Mouse (Mus musculus) heart, embryonic 13.5 days (tissue): ENCODE results near the gene Spop. TPM values are rescaled to one million over a fixed set of nuclear protein-coding genes. Genes with fewer than 3 reads are reported as not detected.

Source experiments
- ATAC-seq: fragments of 200-750 bp; cut with Nextera tagmentation; 2 replicates; pipeline ENCODE4 v1.8.0; 2017; ENCODE audit warnings: moderate TSS enrichment; ENCODE audit not compliant: insufficient number of reproducible peaks, low FRiP score, low TSS enrichment; ENCODE audit errors: extremely low read depth
- H3K27ac ChIP-seq: fragments of 300-500 bp; sonication (generic); replicated peaks from 2 replicates; pipeline ENCODE4 v1.5.1; 2015; ENCODE audit warnings: moderate library complexity, mild to moderate bottlenecking, inconsistent platforms
- H3K27me3 ChIP-seq: fragments of 300-500 bp; sonication (generic); replicated peaks from 2 replicates; pipeline ENCODE4 v1.6.1; 2015; ENCODE audit warnings: mild to moderate bottlenecking, inconsistent platforms
- H3K36me3 ChIP-seq: fragments of 300-500 bp; sonication (generic); 2 replicates; pipeline ENCODE4 v1.6.1; 2015; ENCODE audit warnings: mild to moderate bottlenecking, inconsistent platforms
- H3K4me1 ChIP-seq: fragments of 300-500 bp; sonication (generic); 2 replicates; pipeline ENCODE4 v1.6.1; 2015; ENCODE audit warnings: inconsistent platforms
- H3K4me2 ChIP-seq: fragments of 300-500 bp; sonication (generic); 2 replicates; pipeline ENCODE4 v1.6.1; 2015; ENCODE audit warnings: inconsistent platforms, mild to moderate bottlenecking, moderate library complexity
- H3K4me3 ChIP-seq: fragments of 300-500 bp; sonication (generic); 2 replicates; pipeline ENCODE4 v1.5.1; 2015; ENCODE audit warnings: moderate library complexity, mild to moderate bottlenecking, inconsistent platforms
- H3K9ac ChIP-seq: fragments of 300-500 bp; sonication (generic); 2 replicates; pipeline ENCODE4 v1.6.1; 2015; ENCODE audit warnings: inconsistent platforms, mild to moderate bottlenecking, moderate library complexity
- H3K9me3 ChIP-seq: fragments of 300-500 bp; sonication (generic); 2 replicates; pipeline ENCODE4 v1.6.1; 2016; ENCODE audit warnings: inconsistent platforms
- WGBS: fragments of 180-500 bp; shearing (Covaris S2); methylation state at CpG from one replicate; pipeline ENCODE4 v1.1.7; 2015; ENCODE audit warnings: mixed read lengths; 5-methylcytosine and 5-hydroxymethylcytosine counted together
- polyA plus RNA-seq: library from polyadenylated mRNA; unstranded; fragments of >200 nt; fragmentation: Nextera tagmentation; extraction: Ambion mirVana; gene quantifications from 2 replicates; pipeline ENCODE4 v1.2.1, GENCODE M21; 2015

Gene Spop
- 97.8 and 105 TPM in 2 replicates for polyA plus RNA-seq

DNA sequence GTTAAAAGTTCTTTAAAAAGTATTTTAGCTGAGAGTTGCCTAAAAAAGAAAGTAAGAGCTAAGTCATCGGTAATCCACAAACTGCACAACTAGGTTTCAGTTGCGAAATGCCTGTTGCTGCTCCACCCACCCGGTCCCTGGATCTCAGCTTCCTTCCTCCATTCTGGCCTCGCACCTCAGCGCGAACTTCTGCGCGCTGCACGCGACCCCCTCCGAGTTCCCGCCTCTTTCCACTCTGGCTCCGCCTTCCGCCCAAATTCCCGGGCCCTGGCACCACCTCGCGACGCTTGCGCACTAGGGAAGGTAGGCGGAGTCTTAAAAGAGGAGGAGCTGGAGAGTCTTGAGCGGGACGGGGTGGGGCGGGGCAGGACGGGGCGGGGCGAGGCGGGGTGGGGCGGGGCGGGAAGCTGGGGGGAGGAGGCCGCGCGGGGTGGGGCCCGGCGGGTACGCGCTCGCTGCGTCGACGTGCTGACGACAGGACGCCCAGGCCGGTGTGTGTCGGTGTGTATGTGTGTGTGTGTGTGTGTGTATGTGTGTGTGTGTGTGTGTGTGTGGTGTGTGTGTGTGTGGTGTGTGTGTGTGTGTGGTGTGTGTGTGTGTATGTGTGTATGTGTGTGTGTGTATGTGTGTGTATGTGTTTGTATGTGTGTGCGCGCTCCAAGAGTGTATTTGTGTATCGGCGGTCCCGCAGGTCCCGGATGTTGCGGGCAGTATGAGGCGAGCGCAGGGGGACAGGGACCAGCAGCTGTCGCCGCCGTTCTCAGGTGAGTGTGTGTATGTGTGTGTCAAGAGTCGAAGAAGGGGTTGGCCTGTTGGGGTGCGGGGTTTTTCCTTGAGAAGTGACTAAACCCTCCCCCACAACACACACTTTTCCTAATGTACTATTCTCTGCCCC lies at the start of gene Spop:
Spop (plus strand) TSS at position 440 of the 895 bp plus-strand sequence.
- H3K9ac ChIP-seq, result peak within 1 kb of the TSS; percentile 82
- H3K4me1 ChIP-seq, result peaks cover 24% of the 10 kb centered on the region
- peak; percentile 85 for ATAC-seq
- H3K9me3 ChIP-seq, result no peaks in the 10 kb centered on the region
- peak within 1 kb of the TSS; percentile 71 for H3K4me3 ChIP-seq
- H3K27ac ChIP-seq, result peak within 1 kb of the TSS; percentile 97
- H3K27me3 ChIP-seq, result no peaks in the 10 kb centered on the region
- 2% methylated on average over 43 of the region's 58 CpGs for WGBS
- peak within 1 kb of the TSS; percentile 77 for H3K4me2 ChIP-seq
- peaks cover 6% of the 10 kb centered on the region; the same call in 1 of the 2 replicates for H3K36me3 ChIP-seq

DNA sequence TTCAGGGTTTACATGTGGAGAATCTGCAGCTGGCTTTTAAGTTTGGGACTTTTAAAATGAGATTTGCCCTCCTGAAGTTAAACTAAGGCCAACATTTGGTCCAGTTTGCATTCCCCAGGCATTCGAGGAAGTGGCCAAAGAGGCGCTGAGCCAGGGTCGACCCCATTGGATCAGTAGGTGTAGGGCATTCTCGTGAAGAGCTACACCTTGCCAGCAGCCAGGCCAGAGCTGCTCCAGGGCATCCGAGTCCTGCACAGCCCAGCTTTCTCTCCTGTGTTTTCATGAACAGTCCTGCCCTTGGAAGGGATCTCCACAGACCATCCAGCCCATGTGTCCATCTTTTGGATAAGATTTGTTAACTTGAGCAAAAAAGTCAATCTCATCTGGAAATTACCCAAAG lies 49.5 kb upstream of the Spop start:
- no peak for ATAC-seq
- 81% methylated on average over 5 of the region's 5 CpGs for WGBS

DNA sequence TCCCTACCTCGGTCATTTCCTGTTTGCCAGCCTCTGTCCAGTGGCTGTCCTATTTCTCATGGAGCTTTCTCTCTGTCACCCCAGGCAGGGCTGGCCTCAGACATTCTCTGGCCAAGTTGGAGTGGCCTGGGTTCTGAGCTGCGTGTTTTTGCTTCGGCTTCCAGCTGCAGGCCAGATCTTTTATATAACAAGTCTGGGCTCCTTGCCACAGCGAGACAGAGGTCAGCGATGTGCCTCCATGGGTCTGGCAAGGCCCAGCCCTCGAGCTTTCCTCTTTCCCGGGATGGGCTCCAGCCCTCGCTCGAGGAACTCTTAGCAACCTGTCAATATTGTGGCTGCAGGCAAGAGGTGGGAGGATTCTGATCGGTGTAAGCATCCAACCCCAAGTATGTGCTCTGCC lies 48.3 kb upstream of the Spop start:
- Histone ChIP-seq H3K9ac (0 out of 2 replicates have a peak overlapping the region, but pooled peaks have one; percentile 5), H3K27ac (peak overlapping the region; percentile 70), H3K36me3 (peaks cover 2% of the 10 kb centered on the region; the same call in 1 of the 2 replicates), H3K4me1 (peaks cover 35% of the 10 kb centered on the region), H3K4me2 (no peak overlapping the region), H3K27me3 (no peaks in the 10 kb centered on the region), H3K9me3 (no peaks in the 10 kb centered on the region), H3K4me3 (no peak overlapping the region)
- 52% methylated on average over 10 of the region's 10 CpGs for WGBS
- no peak for ATAC-seq

More for the DNA sequence above, 49.5 kb upstream of the Spop start:
- H3K36me3 ChIP-seq, result no peaks in the 10 kb centered on the region
- H3K9ac ChIP-seq, result no peak overlapping the region
- H3K27me3 ChIP-seq, result no peaks in the 10 kb centered on the region
- peaks cover 26% of the 10 kb centered on the region for H3K4me1 ChIP-seq
- no peak overlapping the region for H3K4me3 ChIP-seq
- no peak overlapping the region for H3K4me2 ChIP-seq
- H3K9me3 ChIP-seq, result no peaks in the 10 kb centered on the region
- no peak overlapping the region for H3K27ac ChIP-seq

DNA sequence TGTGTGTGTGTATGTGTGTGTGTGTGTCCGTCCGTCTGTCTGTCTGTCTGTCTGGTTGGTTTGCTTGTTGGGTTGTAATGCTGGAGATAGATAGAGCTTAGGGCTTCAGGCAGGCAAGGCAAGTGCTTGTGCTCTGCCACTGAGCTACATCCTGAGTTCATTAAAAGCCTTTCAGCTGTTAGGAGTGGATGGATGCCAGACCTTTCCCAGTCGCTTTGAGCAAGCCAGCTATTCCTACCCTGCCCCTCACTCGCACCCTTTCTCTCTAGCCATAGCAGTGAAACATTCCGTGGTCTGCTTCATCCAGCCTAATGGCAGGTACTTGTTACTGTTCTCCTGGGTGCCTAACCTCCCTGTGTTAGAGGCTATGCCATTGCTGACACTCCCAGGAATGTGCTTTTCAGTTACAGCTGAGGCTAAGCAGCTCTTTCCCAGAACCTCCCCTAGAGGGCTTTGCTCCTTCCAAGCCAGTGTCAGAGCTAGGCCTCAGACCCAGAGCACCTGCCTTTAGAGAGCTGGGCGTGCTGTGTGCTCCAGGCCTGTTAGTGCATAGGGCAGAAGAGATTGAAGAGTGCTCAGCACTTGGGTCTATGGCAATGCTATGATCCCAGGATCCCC lies 47.5 kb upstream of the Spop start:
- Histone ChIP-seq H3K9me3 (no peaks in the 10 kb centered on the region), H3K36me3 (peaks cover 3% of the 10 kb centered on the region; the same call in 1 of the 2 replicates), H3K4me3 (no peak overlapping the region), H3K27ac (peak overlapping the region; percentile 70), H3K27me3 (no peaks in the 10 kb centered on the region), H3K4me2 (no peak overlapping the region; the same call in 1 of the 2 replicates), H3K4me1 (peaks cover 35% of the 10 kb centered on the region), H3K9ac (0 out of 2 replicates have a peak overlapping the region, but pooled peaks have one; percentile 5)
- 67% methylated on average over 6 of the region's 6 CpGs for WGBS
- no peak for ATAC-seq

DNA sequence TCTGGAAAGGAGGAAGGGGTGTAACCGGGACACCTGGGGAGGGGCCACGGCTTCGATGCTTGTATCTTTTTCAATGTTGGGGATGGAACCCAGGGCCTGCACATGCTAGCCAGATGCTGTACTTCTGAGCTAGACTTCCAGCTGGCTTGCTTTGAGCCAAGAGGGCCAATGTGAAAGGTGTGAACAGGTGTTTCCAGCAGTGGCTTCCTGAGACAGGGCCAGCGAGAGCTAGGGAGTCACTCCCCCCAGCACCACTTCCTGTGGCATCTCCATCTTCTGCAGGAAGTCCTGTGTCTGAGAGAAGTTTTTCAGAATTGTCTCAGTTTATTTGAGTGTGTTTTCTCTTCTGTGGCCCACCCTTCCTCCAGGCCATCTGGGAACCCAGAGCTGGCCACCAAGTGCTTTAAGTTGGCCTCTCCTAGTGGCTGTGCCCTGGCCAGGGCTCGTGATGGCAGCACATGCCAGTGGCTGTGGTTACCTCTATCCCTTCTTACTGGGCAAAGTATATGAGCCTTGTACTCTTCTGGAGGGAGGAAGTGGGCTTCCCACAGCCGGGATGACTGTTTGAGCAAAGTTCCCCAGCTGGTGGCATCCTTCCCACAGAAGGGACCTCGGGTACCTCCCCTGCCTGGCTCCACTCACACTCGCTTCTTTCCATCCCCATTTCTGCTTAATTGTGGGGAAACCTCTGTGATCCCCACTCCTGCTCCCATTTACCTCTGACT lies 46.7 kb upstream of the Spop start:
- Histone ChIP-seq H3K27me3 (no peaks in the 10 kb centered on the region), H3K36me3 (peaks cover 9% of the 10 kb centered on the region), H3K4me3 (no peak overlapping the region), H3K27ac (no peak overlapping the region), H3K9ac (no peak overlapping the region), H3K4me2 (no peak overlapping the region), H3K4me1 (peaks cover 35% of the 10 kb centered on the region), H3K9me3 (no peaks in the 10 kb centered on the region)
- WGBS, result 75% methylated on average over 8 of the region's 8 CpGs
- no peak for ATAC-seq

DNA sequence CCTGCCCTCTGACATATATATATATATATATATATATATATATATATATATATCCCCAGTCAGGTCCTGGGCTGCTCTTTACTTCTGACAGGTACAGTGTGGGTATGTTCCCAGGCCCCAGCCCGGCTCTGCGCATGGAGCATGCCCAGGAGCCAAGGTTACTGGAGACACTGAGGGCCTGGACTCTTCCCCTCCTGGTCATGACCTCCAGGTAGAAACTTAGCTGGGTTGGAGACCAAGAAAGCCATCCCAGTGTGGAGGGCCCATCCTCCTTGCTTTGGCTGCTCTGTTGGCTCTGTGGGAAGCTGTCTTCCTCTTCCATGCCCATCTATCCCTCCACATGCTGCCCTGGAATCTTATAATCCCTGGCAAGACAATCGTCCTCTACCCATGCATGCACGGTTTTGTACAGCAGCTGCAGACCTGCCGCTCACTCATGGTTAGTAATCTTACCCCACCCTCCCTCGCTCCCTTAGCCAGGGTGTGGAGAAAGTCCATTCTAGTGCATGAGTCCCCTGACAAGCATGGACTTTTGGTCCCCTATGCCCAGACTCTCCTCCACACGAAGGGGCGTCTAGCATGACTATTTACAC lies 45.6 kb upstream of the Spop start:
- Histone ChIP-seq H3K4me2 (no peak overlapping the region), H3K4me3 (no peak overlapping the region), H3K9ac (no peak overlapping the region), H3K4me1 (peaks cover 35% of the 10 kb centered on the region), H3K36me3 (peaks cover 19% of the 10 kb centered on the region), H3K27me3 (no peaks in the 10 kb centered on the region), H3K9me3 (no peaks in the 10 kb centered on the region), H3K27ac (no peak overlapping the region)
- WGBS, result 91% methylated on average over 8 of the region's 8 CpGs
- ATAC-seq, result no peak

DNA sequence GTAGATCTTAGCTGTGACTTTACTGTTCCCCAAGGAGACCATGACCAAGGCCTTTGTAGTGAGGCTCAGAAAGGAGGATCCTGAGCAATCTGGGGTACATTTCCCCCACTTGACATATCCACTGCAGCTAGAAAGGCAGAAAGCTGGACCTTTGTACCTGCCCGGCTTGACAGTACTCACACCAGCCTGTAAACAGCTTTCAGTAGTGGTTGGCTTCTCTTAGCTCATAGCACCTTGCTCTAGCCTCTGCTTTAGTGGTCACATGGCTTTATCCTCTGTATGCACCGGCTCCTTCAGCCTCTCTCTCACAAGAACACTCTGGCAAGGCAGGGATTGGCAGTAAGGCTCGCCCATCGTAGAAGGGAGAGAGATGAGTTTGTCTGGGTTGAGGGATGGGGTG lies 45.0 kb upstream of the Spop start:
- H3K9ac ChIP-seq, result no peak overlapping the region
- H3K27ac ChIP-seq, result no peak overlapping the region
- peaks cover 25% of the 10 kb centered on the region for H3K36me3 ChIP-seq
- no peak for ATAC-seq
- no peak overlapping the region for H3K4me3 ChIP-seq
- H3K4me2 ChIP-seq, result no peak overlapping the region
- 88% methylated on average over 4 of the region's 4 CpGs for WGBS
- no peaks in the 10 kb centered on the region for H3K27me3 ChIP-seq
- H3K4me1 ChIP-seq, result peaks cover 35% of the 10 kb centered on the region
- H3K9me3 ChIP-seq, result no peaks in the 10 kb centered on the region

DNA sequence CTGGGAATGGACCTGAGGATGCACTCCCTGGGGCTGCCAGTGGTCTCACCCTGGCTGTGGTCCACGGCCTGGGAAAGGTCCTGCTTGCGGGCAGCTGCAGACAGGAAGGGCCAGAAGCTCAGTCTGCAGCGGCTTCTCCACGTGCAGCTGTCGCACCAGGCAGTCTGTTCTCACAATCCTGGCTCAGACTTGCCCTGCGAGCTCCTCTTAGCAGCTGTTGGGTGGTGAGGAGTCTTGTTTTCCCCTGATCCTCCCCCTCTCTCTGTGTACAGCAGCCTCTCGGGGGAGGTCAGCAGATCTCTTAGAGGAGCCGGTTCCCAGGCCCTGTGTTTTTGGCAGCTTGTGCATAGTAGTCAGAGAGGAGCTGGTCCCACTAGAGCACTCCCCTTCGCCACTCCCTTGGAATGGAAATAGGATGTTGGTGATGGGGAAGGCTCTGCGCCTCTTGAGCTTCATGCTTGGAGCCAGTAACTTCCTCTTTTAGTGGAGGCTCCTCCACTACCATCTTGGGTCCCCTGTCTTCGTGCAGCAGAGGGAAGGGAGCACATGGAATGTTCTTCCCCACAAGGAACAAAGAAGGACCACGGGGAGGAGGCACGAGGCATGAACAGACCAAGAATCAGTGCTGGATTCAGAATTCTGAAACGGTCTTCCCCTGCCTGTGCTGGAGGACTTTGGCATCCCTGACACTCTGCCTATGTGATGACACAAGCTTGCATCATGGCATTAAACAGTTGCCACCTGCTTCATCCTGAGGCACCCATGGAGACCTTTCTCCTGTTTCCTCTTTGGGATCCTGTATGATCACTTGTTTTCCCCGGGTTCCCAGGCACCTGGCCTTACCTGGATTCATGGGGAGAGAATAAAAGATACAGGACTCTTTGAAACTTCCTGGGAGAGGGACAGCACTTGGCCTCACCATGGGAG lies 43.7 kb upstream of the Spop start:
- no peak overlapping the region for H3K4me3 ChIP-seq
- peaks cover 29% of the 10 kb centered on the region for H3K4me1 ChIP-seq
- ATAC-seq, result no peak
- 67% methylated on average over 15 of the region's 15 CpGs for WGBS
- H3K36me3 ChIP-seq, result peaks cover 32% of the 10 kb centered on the region
- no peaks in the 10 kb centered on the region for H3K9me3 ChIP-seq
- no peak overlapping the region for H3K9ac ChIP-seq
- 0 out of 2 replicates have a peak overlapping the region, but pooled peaks have one; percentile 6 for H3K27ac ChIP-seq
- H3K27me3 ChIP-seq, result no peaks in the 10 kb centered on the region
- no peak overlapping the region for H3K4me2 ChIP-seq

DNA sequence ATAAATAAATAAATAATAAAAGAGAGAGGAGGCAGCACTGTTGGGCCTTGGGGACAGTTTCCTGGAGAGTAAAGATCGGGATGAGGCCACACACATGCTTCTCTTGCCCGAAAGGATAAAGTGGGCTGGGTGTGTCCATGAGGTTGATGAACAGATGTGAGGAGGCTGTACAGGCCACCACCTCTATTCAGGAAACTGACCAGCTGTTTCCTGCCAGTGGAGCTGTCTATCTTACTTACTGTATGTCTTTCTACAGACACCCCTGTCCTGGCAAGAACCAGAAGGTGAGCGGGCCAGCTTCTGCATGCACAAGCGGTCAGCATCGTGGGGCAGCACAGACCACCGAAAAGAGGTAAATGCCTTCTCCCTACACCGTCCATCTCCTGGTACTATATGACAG lies 42.7 kb upstream of the Spop start:
- no peak for ATAC-seq
- Histone ChIP-seq H3K4me3 (no peak overlapping the region), H3K36me3 (peaks cover 41% of the 10 kb centered on the region), H3K9me3 (no peaks in the 10 kb centered on the region), H3K9ac (no peak overlapping the region), H3K27ac (no peak overlapping the region), H3K27me3 (no peaks in the 10 kb centered on the region), H3K4me2 (no peak overlapping the region), H3K4me1 (peaks cover 19% of the 10 kb centered on the region)
- WGBS, result 85% methylated on average over 7 of the region's 7 CpGs

DNA sequence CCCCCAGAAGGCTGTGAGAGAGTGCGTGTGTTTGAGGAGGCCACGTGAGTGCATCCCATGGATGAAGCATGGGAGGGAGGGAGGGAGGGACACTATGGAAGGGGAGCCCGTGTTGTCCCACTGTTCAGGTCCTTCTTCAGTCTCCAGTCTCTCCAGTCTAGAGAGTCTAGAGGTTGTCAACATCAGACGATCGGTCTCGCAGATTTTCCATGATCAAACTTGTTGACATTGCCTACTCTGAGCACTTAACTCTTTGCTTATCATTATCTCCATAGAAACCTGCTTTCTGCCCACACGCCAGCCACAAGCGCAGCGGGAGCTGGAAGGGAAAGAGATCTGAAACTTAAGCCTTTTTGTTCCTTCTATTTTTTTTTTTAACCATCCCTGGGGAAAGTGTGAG lies 35.0 kb upstream of the Spop start:
- H3K4me2 ChIP-seq, result peak overlapping the region; percentile 12; the same call in 1 of the 2 replicates

More for the DNA sequence above, 35.0 kb upstream of the Spop start:
- Histone ChIP-seq H3K36me3 (peaks cover 48% of the 10 kb centered on the region), H3K9me3 (no peaks in the 10 kb centered on the region), H3K4me1 (peaks cover 24% of the 10 kb centered on the region), H3K27ac (no peak overlapping the region; the same call in 1 of the 2 replicates), H3K9ac (0 out of 2 replicates have a peak overlapping the region, but pooled peaks have one; percentile 4), H3K4me3 (no peak overlapping the region), H3K27me3 (no peaks in the 10 kb centered on the region)
- 39% methylated on average over 9 of the region's 9 CpGs for WGBS
- no peak for ATAC-seq
